Comparison of ENCODE assay signal across 7 mouse cellular contexts in genomic region chr9:43238631-43239545, GRCm38 (mm10). TPM values are rescaled to one million over a fixed set of nuclear protein-coding genes. Genes with fewer than 3 reads are reported as not detected.
A peak's percentile ranks its signal among the peaks of the same experiment; 100 is the strongest.
DNase-seq lines count a peak whose midpoint lies in the region; ATAC-seq and TF ChIP-seq lines count a peak whose summit lies in the region.

No protein-coding gene starts in this region.

- WGBS in forebrain, embryonic 12.5 days, result 1% methylated on average over 51 of the region's 51 CpGs
- WGBS in limb, embryonic 10.5 days, result under 1% methylated on average over 51 of the region's 51 CpGs
- WGBS in neural tube, embryonic 11.5 days, result under 1% methylated on average over 51 of the region's 51 CpGs

- ATAC-seq in forebrain, embryonic 12.5 days (ENCODE audit: low FRiP score), result 0 out of 2 replicates have a peak, but pooled peaks have one; percentile 45
- no peak for ATAC-seq in neural tube, embryonic 11.5 days (ENCODE audit: insufficient read depth, low FRiP score, low TSS enrichment)

- peaks cover 57% of the 10 kb centered on the region for H3K79me2 ChIP-seq in C2C12 (ENCODE audit: control insufficient read depth, insufficient read depth)

- H3K79me3 ChIP-seq in C2C12 (ENCODE audit: low read depth), result peaks cover 42% of the 10 kb centered on the region

- TF ChIP-seq CTCF in C2C12 (IDR thresholded peaks at IDR 0.05; ENCODE audit: control insufficient read depth, insufficient read depth, insufficient read length), result no peak

- H3K4me2 ChIP-seq in forebrain, embryonic 12.5 days, result peak overlapping the region; percentile 79
- H3K4me2 ChIP-seq in neural tube, embryonic 11.5 days (ENCODE audit: low read depth), result peak overlapping the region; percentile 61

- peak overlapping the region; percentile 68; the same call in 1 of the 2 replicates for H3K27ac ChIP-seq in forebrain, embryonic 12.5 days
- peak overlapping the region; percentile 93 for H3K27ac ChIP-seq in limb, embryonic 10.5 days
- H3K27ac ChIP-seq in neural tube, embryonic 11.5 days (ENCODE audit: low read depth, low read length), result peak overlapping the region; percentile 45; the same call in 1 of the 2 replicates

- peaks cover 18% of the 10 kb centered on the region for H3K4me1 ChIP-seq in forebrain, embryonic 12.5 days
- peaks cover 78% of the 10 kb centered on the region for H3K4me1 ChIP-seq in limb, embryonic 10.5 days
- peaks cover 11% of the 10 kb centered on the region for H3K4me1 ChIP-seq in neural tube, embryonic 11.5 days (ENCODE audit: control insufficient read depth, insufficient read depth, low read length)

- H3K36me3 ChIP-seq in C2C12 (ENCODE audit: control insufficient read depth, insufficient read depth), result no peaks in the 10 kb centered on the region
- no peaks in the 10 kb centered on the region for H3K36me3 ChIP-seq in forebrain, embryonic 12.5 days (replicated peaks)
- H3K36me3 ChIP-seq in limb, embryonic 10.5 days, result peaks cover 38% of the 10 kb centered on the region
- H3K36me3 ChIP-seq in neural tube, embryonic 11.5 days (ENCODE audit: control insufficient read depth, insufficient read depth, low read length), result no peaks in the 10 kb centered on the region

- H3K9me3 ChIP-seq in forebrain, embryonic 12.5 days, result no peaks in the 10 kb centered on the region
- H3K9me3 ChIP-seq in limb, embryonic 10.5 days (replicated peaks), result no peaks in the 10 kb centered on the region
- H3K9me3 ChIP-seq in neural tube, embryonic 11.5 days (ENCODE audit: control insufficient read depth, low read length), result no peaks in the 10 kb centered on the region

- peak overlapping the region; percentile 71 for H3K9ac ChIP-seq in forebrain, embryonic 12.5 days
- H3K9ac ChIP-seq in neural tube, embryonic 11.5 days (ENCODE audit: low read length), result peak overlapping the region; percentile 55

- DNase-seq in ES-CJ7 (ENCODE audit: low read depth, low spot score), result peak; percentile 46
- DNase-seq in limb, embryonic 10.5 days (ENCODE audit: low spot score), result peak; percentile 62
- DNase-seq in neural tube, embryonic 11.5 days (ENCODE audit: low spot score), result peak; percentile 29
- no peak for DNase-seq in frontal cortex, postnatal 36 days (ENCODE audit: low spot score in 2 of 2)
- no peak for DNase-seq in T-cell, adult 2 months (ENCODE audit: low spot score)

- H3ac ChIP-seq in C2C12 (ENCODE audit: control insufficient read depth, insufficient read length, low read depth), result peak overlapping the region; percentile 73

- peak overlapping the region; percentile 75 for H3K4me3 ChIP-seq in C2C12 (ENCODE audit: insufficient read depth, poor library complexity, severe bottlenecking)
- H3K4me3 ChIP-seq in forebrain, embryonic 12.5 days (replicated peaks), result peak overlapping the region; percentile 69
- H3K4me3 ChIP-seq in limb, embryonic 10.5 days, result peak overlapping the region; percentile 85
- H3K4me3 ChIP-seq in neural tube, embryonic 11.5 days (ENCODE audit: low read depth, low read length), result peak overlapping the region; percentile 61

- H3K27me3 ChIP-seq in C2C12 (ENCODE audit: control insufficient read depth, insufficient read depth, insufficient read length), result no peaks in the 10 kb centered on the region
- peaks cover 26% of the 10 kb centered on the region for H3K27me3 ChIP-seq in forebrain, embryonic 12.5 days
- H3K27me3 ChIP-seq in limb, embryonic 10.5 days (ENCODE audit: low read depth, poor library complexity, severe bottlenecking), result no peaks in the 10 kb centered on the region
- peaks cover 9% of the 10 kb centered on the region for H3K27me3 ChIP-seq in neural tube, embryonic 11.5 days (ENCODE audit: control insufficient read depth, insufficient read depth, low read length)

TF ChIP-seq in C2C12, 6 proteins besides CTCF, POLR2A, EP300 and RAD21:
- TF ChIP-seq FOSL1 (IDR thresholded peaks at IDR 0.05; ENCODE audit: insufficient read depth, low read length, poor library complexity, severe bottlenecking) (no peak), MYOD1 (IDR thresholded peaks at IDR 0.05; ENCODE audit: control insufficient read depth, insufficient read length, low read depth) (no peak), MYOG (IDR thresholded peaks at IDR 0.05; ENCODE audit: control insufficient read depth, extremely low read depth, insufficient read length) (no peak), USF1 (IDR thresholded peaks at IDR 0.05; ENCODE audit: low read depth) (no peak), CEBPB (IDR thresholded peaks at IDR 0.05; ENCODE audit: low read depth) (no peak), MAX (IDR thresholded peaks at IDR 0.05) (no peak)

RNA-seq across cellular contexts. Expression of gene Oaf, which starts 0.8 kb away (rescaled TPM):
- polyA plus RNA-seq in C2C12 (2012; fragmentation: generic; extraction: Trizol), result 86.9 TPM
- polyA plus RNA-seq in forebrain, embryonic 12.5 days (2016; fragmentation: Nextera tagmentation; extraction: Ambion mirVana), result 21.9 and 25.6 TPM in 2 replicates
- 68.6 and 87.4 TPM in 2 replicates for polyA plus RNA-seq in limb, embryonic 10.5 days (2016; fragmentation: Nextera tagmentation; extraction: Ambion mirVana)
- 67.3 and 67.9 TPM in 2 replicates for polyA plus RNA-seq in neural tube, embryonic 11.5 days (2014; fragmentation: Nextera tagmentation; extraction: Ambion mirVana)

RNA-seq across cellular contexts. Expression of gene Pou2f3, which starts 28.7 kb away (rescaled TPM):
- polyA plus RNA-seq in C2C12 (2012; fragmentation: generic; extraction: Trizol), result not detected
- polyA plus RNA-seq in forebrain, embryonic 12.5 days (2016; fragmentation: Nextera tagmentation; extraction: Ambion mirVana), result not detected in 2 replicates
- 0.08 TPM in 1 of 2 replicates, not detected in the other for polyA plus RNA-seq in limb, embryonic 10.5 days (2016; fragmentation: Nextera tagmentation; extraction: Ambion mirVana)
- not detected in 2 replicates for polyA plus RNA-seq in neural tube, embryonic 11.5 days (2014; fragmentation: Nextera tagmentation; extraction: Ambion mirVana)

Comparison
In these comparisons a context has a peak if more than half of its experiments do, and no peak if none do; other contexts are left out.
1. DNase-seq: peak in ES-CJ7 (single experiment), limb, embryonic 10.5 days (single experiment) and neural tube, embryonic 11.5 days (single experiment); none in frontal cortex, postnatal 36 days (0 of 2) and T-cell, adult 2 months (single experiment).
2. Peak in every context shown above with its lines, with median percentiles within 50 percentile points of each other: H3K4me3 ChIP-seq and H3K27ac ChIP-seq.